ENCODE assay signal across 22 mouse cellular contexts in genomic region chr1:76025389-76025788, GRCm38 (mm10).
A peak's percentile ranks its signal among the peaks of the same experiment; 100 is the strongest.
DNase-seq lines count a peak whose midpoint lies in the region; ATAC-seq and TF ChIP-seq lines count a peak whose summit lies in the region.
"Had no signal": no experiment of that assay in that cellular context is flagged by ENCODE, and none has a peak within 500 bp of the region (broad histone marks: within the 10 kb centered on the region; RNA-seq: fewer than 3 reads in every experiment).

No protein-coding gene starts in this region.

- no peak for TF ChIP-seq POLR2A in limb, embryonic 14.5 days (IDR thresholded peaks at IDR 0.05; ENCODE audit: borderline replicate concordance, extremely low read depth, insufficient read depth, insufficient read length)

- no peaks in the 10 kb centered on the region for H3K36me3 ChIP-seq in heart, embryonic 10.5 days
- no peaks in the 10 kb centered on the region for H3K36me3 ChIP-seq in lung, embryonic 16.5 days (ENCODE audit: control insufficient read depth, insufficient read depth, low read length)
- no peaks in the 10 kb centered on the region for H3K36me3 ChIP-seq in embryonic facial prominence, embryonic 15.5 days
- H3K36me3 ChIP-seq in limb, embryonic 14.5 days (ENCODE audit: control insufficient read depth, insufficient read depth, low read length): no peaks in the 10 kb centered on the region
- H3K36me3 ChIP-seq: forebrain, embryonic 12.5 days; heart, embryonic 12.5 days; hindbrain, embryonic 15.5 days; liver, embryonic 13.5 days; midbrain, embryonic 13.5 days had no signal

- WGBS in heart, embryonic 10.5 days: 68% methylated on average over 4 of the region's 4 CpGs
- 52% methylated on average over 4 of the region's 4 CpGs for WGBS in lung, embryonic 16.5 days
- WGBS in embryonic facial prominence, embryonic 15.5 days: 43% methylated on average over 4 of the region's 4 CpGs
- 63% methylated on average over 4 of the region's 4 CpGs for WGBS in limb, embryonic 14.5 days

- no peak overlapping the region for H3K4me3 ChIP-seq in heart, embryonic 10.5 days
- H3K4me3 ChIP-seq in lung, embryonic 16.5 days (ENCODE audit: low read length): no peak overlapping the region
- H3K4me3 ChIP-seq in embryonic facial prominence, embryonic 15.5 days (replicated peaks): no peak overlapping the region
- no peak overlapping the region for H3K4me3 ChIP-seq in limb, embryonic 14.5 days (replicated peaks; ENCODE audit: low read length)
- H3K4me3 ChIP-seq: forebrain, embryonic 12.5 days; gastrocnemius, adult 2 months; heart, embryonic 12.5 days; hindbrain, embryonic 15.5 days; liver, embryonic 13.5 days; megakaryocyte, embryonic 14.5 days; midbrain, embryonic 13.5 days had no signal

- H3K27me3 ChIP-seq in heart, embryonic 10.5 days (ENCODE audit: insufficient read depth, poor library complexity, severe bottlenecking): no peaks in the 10 kb centered on the region
- no peaks in the 10 kb centered on the region for H3K27me3 ChIP-seq in lung, embryonic 16.5 days (ENCODE audit: control insufficient read depth, insufficient read depth, low read depth, low read length)
- no peaks in the 10 kb centered on the region for H3K27me3 ChIP-seq in embryonic facial prominence, embryonic 15.5 days
- H3K27me3 ChIP-seq in limb, embryonic 14.5 days (ENCODE audit: control insufficient read depth, insufficient read depth, low read length): no peaks in the 10 kb centered on the region
- H3K27me3 ChIP-seq: forebrain, embryonic 12.5 days; heart, embryonic 12.5 days; hindbrain, embryonic 15.5 days; liver, embryonic 13.5 days; megakaryocyte, embryonic 14.5 days; midbrain, embryonic 13.5 days had no signal

- H3K4me1 ChIP-seq in heart, embryonic 10.5 days: 0 out of 2 replicates have a peak, but pooled peaks cover 4% of the 10 kb centered on the region
- peaks cover 7% of the 10 kb centered on the region; the same call in 1 of the 2 replicates for H3K4me1 ChIP-seq in lung, embryonic 16.5 days (replicated peaks; ENCODE audit: control insufficient read depth, insufficient read depth, low read length)
- H3K4me1 ChIP-seq in embryonic facial prominence, embryonic 15.5 days: peaks cover 9% of the 10 kb centered on the region
- peaks cover 15% of the 10 kb centered on the region for H3K4me1 ChIP-seq in limb, embryonic 14.5 days (ENCODE audit: control insufficient read depth, insufficient read depth, low read length)
- H3K4me1 ChIP-seq: hindbrain, embryonic 15.5 days; liver, embryonic 13.5 days; megakaryocyte, embryonic 14.5 days had no signal

- H3K9me3 ChIP-seq in heart, embryonic 10.5 days: no peaks in the 10 kb centered on the region
- no peaks in the 10 kb centered on the region for H3K9me3 ChIP-seq in lung, embryonic 16.5 days (ENCODE audit: control insufficient read depth, low read length)
- H3K9me3 ChIP-seq in embryonic facial prominence, embryonic 15.5 days (replicated peaks): no peaks in the 10 kb centered on the region
- no peaks in the 10 kb centered on the region for H3K9me3 ChIP-seq in limb, embryonic 14.5 days (ENCODE audit: control insufficient read depth, low read length)
- H3K9me3 ChIP-seq: forebrain, embryonic 12.5 days; heart, embryonic 12.5 days; hindbrain, embryonic 15.5 days; liver, embryonic 13.5 days; midbrain, embryonic 13.5 days had no signal

- peak; percentile 65 for DNase-seq in heart, adult 11 months
- DNase-seq in heart, embryonic 10.5 days (ENCODE audit: low spot score): no peak
- no peak for DNase-seq in lung, postnatal 10 days
- peak; percentile 18 for DNase-seq in limb, embryonic 14.5 days (ENCODE audit: low spot score)
- DNase-seq in thymus, postnatal 25 days: no peak
- DNase-seq in yolk sac, embryonic 10.5 days (ENCODE audit: low spot score): no peak
- DNase-seq: adrenal gland, postnatal 36 days; cerebellum, adult 9-10 months; gastrocnemius, adult 2 months; heart, postnatal 36 days; kidney, adult 2 months; layer of hippocampus, adult 9-11 months; left cerebral cortex, postnatal 4 days; liver, embryonic 13.5 days had no signal

- no peak overlapping the region for H3K27ac ChIP-seq in heart, embryonic 10.5 days
- peak overlapping the region; percentile 65 for H3K27ac ChIP-seq in lung, embryonic 16.5 days (ENCODE audit: low read length)
- peak overlapping the region; percentile 65; the same call in 1 of the 2 replicates for H3K27ac ChIP-seq in embryonic facial prominence, embryonic 15.5 days (replicated peaks)
- 0 out of 2 replicates have a peak overlapping the region, but pooled peaks have one; percentile 8 for H3K27ac ChIP-seq in limb, embryonic 14.5 days (replicated peaks; ENCODE audit: low read depth, low read length)
- H3K27ac ChIP-seq: forebrain, embryonic 12.5 days; gastrocnemius, adult 2 months; hindbrain, embryonic 15.5 days; kidney, postnatal 0 days; liver, embryonic 13.5 days; midbrain, embryonic 13.5 days had no signal

- H3K4me2 ChIP-seq in lung, embryonic 16.5 days (ENCODE audit: low read depth, low read length): no peak overlapping the region
- no peak overlapping the region for H3K4me2 ChIP-seq in embryonic facial prominence, embryonic 15.5 days (replicated peaks)
- H3K4me2 ChIP-seq in limb, embryonic 14.5 days (replicated peaks; ENCODE audit: low read depth, low read length, severe bottlenecking): no peak overlapping the region
- H3K4me2 ChIP-seq: forebrain, embryonic 12.5 days; heart, embryonic 12.5 days; hindbrain, embryonic 15.5 days; liver, embryonic 13.5 days; midbrain, embryonic 13.5 days had no signal

- no peak for ATAC-seq in lung, embryonic 16.5 days (ENCODE audit: low read depth)
- no peak for ATAC-seq in embryonic facial prominence, embryonic 15.5 days (ENCODE audit: insufficient number of reproducible peaks, low FRiP score, low TSS enrichment, low read depth)
- ATAC-seq in limb, embryonic 14.5 days (ENCODE audit: low FRiP score, low read depth): no peak
- ATAC-seq: midbrain, embryonic 13.5 days had no signal

- no peak overlapping the region for H3K9ac ChIP-seq in lung, embryonic 16.5 days (ENCODE audit: low read length)
- H3K9ac ChIP-seq in embryonic facial prominence, embryonic 15.5 days: no peak overlapping the region
- no peak overlapping the region for H3K9ac ChIP-seq in limb, embryonic 14.5 days (ENCODE audit: low read depth, low read length, severe bottlenecking)
- H3K9ac ChIP-seq: forebrain, embryonic 12.5 days; heart, embryonic 12.5 days; hindbrain, embryonic 15.5 days; liver, embryonic 13.5 days; midbrain, embryonic 13.5 days had no signal

Comparison
In these comparisons a context has a peak if more than half of its experiments do, and no peak if none do; other contexts are left out.
1. DNase-seq: peak in heart, adult 11 months (single experiment) and limb, embryonic 14.5 days (single experiment); none in heart, embryonic 10.5 days (single experiment), lung, postnatal 10 days (single experiment), thymus, postnatal 25 days (single experiment) and yolk sac, embryonic 10.5 days (single experiment).